Mouse (Mus musculus): ENCODE measurements at regions not wholly inside any gene's neighbourhood (a gene's known extent, or its start where the extent isn't known, plus 50 kb on each side); places are given as distances from the start of the nearest gene placed in this dataset.

DNA sequence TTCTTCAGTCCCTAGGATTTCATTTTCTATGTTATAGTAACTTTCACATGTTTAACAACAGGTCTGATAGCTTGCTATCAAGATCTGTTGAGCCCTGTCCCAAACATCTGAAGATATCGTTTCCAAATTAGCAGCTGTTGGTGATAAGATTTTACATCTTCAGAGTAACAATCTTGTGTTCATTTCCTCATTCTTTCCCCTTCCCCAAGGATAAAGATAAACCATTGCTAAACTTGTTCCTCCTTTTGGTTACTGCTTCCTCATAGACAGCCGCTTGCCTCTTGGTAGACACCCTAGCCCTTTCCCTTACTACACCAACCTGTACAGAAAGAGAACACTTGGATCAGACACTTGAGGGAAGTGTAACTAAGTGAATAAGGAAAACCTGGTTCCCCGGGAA, 58.6 kb downstream of the Kcnrg start:
- no peak for DNase-seq

GRCm38 (mm10) chr14:61673184-61673583, 65.9 kb downstream of the Kcnrg start:
- no peak for DNase-seq

GRCm38 (mm10) chr14:61678107-61678506, 70.8 kb downstream of the Kcnrg start:
- no peak for DNase-seq

GRCm38 (mm10) chr14:61680818-61681707, 73.8 kb downstream of the Kcnrg start:
- DNase-seq = peak; percentile 97

DNA sequence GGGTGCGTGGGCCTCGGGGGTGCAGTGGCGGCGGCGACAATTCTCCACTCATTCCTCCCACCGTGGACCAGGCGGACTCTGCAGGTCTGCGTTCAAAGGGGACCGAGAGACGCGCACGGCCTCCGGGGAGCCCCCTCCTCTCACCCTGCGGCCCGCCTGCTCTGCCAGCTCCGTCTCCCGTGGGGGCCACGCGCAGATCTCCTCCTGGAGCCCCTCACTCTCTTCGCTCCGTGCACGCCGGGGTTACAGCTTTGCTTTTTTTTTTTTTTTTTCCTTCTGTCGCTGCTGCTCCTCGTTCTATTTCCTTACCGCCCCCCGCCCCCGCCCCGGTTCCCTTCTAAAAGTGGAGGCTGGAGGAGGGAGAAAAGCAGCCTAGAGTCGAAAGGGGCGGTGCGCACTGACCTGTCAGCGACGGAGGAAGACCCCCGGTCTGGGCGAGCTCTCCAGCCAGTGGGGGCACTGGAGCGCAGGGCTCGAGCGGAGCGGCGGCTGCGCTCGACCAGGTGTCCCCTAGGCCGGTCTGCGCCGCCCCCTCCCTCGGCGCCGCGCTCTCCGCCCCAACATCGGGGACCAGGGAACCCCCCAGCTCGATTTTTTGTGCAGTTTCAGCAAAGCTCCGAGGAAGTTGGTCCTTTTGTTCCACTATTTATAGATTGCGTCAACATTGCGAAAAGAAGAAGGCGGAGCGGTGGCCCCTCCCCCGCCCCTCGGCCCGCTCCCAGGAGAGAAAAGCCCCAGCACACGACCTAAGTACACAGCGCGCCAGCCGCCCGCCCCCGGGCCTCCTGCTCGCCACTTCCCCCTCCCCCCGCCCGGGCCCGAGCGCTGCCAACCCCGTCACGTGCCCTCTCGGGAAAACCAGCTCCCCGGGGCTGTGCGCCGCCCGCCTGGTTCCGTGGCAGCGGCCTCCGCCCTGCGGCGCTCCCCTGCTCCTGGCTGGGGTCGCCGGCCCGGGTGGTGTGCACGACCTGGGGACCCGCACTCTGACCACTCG, 74.7 kb downstream of the Kcnrg start:
- peak; percentile 92 for DNase-seq

GRCm38 (mm10) chr14:61682721-61683355, 75.6 kb downstream of the Kcnrg start:
- peak; percentile 84 for DNase-seq

GRCm38 (mm10) chr14:61683356-61683740, 76.1 kb downstream of the Kcnrg start:
- no peak for DNase-seq

DNA sequence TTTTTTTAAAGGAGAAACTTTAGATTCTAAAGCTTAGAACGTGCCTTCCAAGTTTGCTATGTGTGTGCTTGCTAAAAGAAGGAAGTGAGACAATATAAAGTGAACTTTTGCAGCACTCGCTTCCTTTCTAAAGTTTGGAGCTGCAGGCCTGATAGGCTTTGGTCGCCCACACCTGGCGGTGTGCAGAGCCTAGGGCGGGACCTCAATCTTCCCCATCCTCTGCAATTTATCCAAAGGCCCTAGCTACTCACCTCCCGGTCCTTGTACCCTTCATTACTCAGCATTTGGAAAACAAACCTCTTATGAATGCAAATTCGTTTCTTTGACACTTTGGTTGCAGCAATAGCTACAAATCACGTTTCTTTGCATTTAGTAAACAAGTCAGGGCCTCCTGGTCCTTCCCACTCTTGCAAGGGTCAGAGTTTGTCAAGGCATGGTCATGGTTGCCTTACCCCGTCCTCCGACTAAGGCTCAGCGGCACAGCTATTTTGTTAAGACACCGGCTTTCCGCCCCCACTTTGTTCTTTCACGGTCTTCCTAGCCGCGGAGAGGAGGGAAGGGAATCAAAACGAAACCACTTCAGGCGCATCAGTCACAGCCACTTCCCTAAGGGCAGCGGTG, 76.6 kb downstream of the Kcnrg start:
- DNase-seq = peak; percentile 31

DNA sequence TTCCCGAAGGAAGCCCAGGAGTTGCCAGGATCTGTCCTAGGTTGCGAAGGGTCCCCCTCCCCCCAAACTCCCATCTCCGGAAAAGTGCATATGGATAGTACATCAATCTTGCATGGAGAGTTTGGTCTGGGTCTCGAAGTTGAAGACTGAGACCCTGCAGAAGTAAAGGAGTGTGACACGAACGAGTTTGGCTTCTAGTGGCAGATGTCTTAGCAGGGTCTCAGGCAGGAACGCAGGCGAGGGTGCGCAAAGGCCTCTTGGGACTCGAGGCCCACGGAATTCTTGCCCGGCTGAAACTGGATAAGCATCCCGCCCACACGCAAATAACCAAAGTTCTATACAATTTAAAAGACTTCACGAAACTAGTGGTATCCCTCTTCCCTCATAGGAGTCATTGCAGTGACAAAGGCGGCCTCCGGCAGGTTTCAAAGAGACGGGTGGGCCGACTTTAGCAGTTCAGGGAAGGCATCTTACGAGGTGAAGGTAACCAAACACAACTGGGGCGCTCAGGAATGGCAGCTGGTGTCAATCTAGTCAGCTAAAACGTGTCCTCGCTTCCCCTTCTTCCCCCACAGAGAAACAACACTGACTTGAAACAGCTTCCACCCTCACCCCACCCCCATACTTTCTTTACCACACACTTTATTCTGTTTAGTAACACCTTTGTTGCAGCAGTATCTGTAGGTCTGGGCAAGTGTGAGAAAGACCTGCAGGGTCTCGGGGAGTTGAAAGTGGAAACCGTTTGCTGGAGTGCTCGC, 77.4 kb downstream of the Kcnrg start:
- DNase-seq = no peak

- no peak for DNase-seq
Observed at GRCm38 (mm10) chr14:61685231-61685800, 78.1 kb downstream of the Kcnrg start.

DNA sequence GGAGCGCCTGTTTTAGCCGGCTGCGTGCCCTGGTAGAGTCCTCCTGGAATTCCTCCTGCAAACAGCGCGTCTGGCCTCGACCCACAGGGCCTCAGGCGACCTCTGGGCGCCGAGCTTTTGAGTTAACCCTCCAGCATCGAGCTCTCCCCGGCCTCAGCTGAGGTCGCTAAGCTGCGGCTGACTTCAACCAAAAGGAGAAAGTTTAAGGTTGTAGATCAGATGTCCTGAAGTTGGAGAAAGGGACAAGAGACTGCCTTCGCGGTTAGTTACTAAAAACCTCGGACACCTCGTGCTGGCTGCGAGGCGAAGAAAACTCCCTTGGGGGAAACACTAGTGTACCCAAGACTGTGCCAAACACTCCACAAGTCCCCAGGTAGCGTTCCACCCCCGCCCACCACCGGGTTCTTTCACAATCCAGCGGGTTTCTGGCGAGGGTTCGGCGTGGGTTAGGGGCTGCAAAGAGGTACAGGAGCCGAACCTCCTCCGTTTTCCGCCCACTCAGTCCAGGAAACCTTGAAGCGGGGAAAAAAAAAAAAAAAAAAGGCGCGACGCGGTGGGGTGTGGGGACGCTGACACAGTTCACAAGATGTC, 78.9 kb downstream of the Kcnrg start:
- DNase-seq = peak; percentile 31

DNA sequence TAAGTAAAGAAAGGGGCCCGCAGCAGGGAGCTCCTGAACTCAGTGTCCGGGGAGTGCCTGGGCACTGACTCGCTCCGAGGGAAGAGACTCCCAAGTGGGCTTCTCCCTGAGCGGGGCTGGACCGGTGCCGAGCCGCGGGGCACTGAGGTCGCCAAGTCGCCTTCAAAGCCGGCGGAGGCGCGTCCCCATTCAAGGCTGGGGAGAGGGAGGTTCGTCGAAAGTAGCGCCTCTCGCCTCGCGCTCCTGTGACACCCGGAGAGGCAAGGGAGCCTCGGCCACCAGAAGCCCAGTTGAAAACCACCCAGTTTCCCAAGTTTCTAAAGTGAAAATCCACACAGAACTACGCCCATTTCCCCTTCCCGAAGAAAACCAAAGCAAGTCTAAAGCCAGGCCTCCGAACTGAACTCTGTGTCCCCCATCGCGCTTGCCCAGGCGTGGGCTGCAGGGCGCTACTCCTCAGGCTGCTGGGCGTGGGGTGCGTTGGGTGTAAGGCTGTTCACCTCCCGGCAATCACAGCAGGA, 79.6 kb downstream of the Kcnrg start:
- peak; percentile 28 for DNase-seq

DNA sequence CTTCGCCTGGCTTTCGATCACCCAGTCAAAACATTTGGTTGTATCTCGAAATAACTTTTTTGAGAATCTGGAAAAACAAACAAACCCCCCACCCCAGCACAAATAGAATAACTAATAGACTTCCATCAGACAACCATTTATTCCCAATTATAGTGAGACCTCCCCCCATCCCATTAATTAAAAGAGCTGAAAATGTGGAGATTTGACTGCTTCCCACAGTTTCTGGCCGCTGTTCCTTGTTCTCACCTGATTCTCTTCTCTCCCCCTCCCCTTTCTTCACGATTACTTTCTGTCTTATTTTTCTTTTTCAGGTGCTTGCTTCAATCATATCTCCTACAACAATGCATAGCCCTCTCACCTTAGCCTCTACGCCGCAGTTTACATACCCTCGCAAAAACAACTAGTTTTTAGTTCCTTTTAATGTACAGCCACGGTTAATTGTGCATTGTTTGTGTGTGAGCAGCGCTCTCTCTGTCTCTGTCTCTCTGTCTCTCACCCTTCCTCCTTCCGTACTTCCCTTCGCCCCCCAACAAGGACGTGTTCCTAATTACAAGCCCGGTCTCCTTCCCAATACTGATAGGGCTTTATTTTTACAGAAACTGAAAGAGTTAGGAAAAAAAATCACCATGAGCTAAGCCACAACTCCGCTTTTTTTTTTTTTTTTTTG, 80.2 kb downstream of the Kcnrg start:
- no peak for DNase-seq

DNA sequence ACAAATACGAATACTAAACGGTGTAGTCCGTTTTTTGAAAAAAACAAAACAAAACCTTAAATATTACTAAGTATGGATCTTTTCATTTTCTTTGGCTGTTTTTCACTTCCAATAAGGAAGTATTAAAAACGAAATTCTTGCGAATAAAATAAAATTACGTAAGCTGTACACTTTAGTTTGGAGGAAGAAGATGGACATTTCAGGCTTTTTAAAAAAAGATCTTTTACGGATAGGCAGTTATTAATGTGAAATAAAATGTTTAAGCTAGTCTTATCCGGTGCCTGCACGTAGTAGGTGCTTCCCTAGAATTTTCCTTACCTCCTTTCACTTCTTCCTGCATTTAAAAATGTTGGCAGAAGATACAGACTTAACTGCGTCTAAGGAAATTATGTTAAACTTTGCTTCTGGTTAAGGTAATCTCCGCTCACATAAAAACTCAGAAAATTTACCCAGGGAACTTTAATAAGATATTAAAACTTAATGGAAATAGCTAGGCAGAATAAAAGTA, 80.8 kb downstream of the Kcnrg start:
- DNase-seq = no peak

DNA sequence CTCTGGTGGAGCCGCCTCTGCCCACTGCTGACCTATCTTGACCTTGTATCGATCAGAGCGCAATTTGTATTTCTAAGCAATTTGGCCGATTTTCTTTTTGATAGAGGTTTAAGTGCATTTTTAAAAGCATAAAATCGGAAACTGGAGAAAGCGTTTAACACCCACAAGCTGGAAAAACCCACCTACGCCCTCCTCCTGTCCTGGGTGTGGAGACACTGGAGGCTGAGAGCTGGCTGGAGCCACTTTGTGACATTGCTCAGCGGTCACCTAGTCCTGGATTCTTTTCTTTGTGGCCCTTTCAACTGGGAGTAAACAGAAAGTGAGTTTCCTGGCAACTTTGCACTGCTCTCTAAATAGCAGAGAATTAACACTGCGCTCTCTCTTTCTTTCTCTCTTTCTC, 81.4 kb downstream of the Kcnrg start:
- DNase-seq = no peak

DNA sequence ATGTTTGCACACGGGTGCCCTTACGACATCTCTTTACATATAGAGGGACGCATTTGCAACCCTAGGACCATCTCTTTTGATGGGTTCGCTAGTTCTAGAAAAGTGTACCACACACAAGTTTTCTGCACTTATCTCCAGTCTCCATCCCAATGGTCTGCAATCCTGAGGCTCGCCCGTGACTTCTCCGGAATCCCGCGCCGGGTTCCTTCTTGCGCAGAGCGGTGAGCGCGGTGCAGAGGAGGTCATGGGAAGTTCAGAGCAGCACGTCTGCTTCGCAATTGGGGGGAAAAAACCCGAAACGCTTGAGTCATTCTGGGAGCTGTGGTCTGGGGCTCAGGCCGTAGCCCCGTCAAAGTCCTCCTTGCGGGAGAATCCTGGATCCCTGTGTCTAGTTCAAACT, 82.0 kb downstream of the Kcnrg start:
- DNase-seq = no peak

- DNase-seq = no peak
Observed at GRCm38 (mm10) chr14:61689776-61690175, 82.5 kb downstream of the Kcnrg start.

DNA sequence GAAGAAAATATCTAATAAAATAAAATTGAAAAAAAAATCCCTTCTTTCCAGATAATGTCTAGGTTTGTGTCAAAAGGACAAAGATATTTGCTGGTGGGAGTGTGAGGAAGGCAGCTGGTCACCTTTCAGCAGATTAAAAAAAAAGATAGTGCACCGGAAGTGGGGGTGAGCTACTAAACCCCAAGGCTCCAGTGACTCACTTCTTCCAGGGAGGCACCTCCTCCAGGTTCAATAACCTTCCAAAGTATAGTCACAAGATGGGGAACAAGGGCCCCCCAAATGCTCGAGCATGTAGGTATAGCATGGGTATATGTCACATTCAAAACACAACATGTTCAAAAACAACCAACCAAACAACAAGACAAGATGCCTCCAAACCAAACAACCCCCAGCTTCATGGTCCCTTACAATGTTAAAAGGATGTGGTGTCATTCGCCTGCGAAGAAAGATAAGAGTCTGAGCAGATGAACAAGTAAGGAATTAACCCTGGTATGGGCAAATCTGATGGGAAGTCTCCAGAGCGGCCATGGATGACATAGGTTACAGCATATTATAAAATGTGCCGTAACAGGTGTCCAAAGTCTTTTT, 84.6 kb downstream of the Kcnrg start:
- no peak for DNase-seq

DNA sequence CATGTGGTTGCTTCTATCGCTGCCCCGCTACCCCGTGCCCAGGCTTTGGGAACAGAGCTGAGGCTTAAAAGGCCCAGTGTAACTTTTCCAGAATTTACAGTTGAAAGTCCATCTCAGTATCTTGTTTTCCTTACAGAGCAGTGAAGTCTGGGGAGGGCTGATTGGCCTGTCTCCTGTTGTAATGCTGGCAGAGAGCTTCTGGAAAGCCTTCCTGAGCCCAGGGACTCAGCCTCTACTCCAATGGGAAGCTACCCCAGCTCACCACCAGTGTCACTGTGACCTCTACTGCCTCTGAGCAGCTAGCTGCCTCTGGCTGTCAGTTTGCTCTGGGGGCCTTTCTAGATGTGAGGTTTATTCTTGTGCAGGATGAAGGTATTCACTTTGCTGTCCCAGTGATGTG, 87.5 kb downstream of the Kcnrg start:
- no peak for DNase-seq

Data from liver (tissue).